Comparison of ENCODE assay signal across 19 mouse cellular contexts in the genomic region with DNA sequence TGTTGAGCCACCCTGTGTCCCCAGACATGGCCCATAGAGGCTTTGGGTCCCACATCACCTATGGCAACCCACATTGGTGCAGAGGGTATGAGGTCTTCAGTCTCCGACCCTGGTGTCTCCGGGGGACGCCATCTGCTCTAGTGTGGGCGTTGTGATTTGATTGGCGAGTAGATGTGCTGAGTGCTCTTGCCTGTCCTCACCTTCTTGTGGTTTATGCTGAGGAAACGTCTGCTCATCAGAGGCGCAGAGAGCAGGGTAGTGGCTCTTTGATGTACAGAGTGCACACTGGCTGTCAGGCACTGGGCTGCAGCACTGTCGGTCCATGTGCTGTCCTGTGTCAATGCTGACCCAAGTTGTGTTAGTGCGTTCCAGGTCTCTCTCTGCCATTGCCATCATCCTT. TPM values are rescaled to one million over a fixed set of nuclear protein-coding genes. Genes with fewer than 3 reads are reported as not detected.
DNase-seq lines count a peak whose midpoint lies in the region; ATAC-seq and TF ChIP-seq lines count a peak whose summit lies in the region.
"Had no signal": no experiment of that assay in that cellular context is flagged by ENCODE, and none has a peak within 500 bp of the region (broad histone marks: within the 10 kb centered on the region; RNA-seq: fewer than 3 reads in every experiment).

No protein-coding gene starts in this region.

- no peak overlapping the region for H3K4me2 ChIP-seq in kidney, postnatal 0 days (ENCODE audit: low read length)
- H3K4me2 ChIP-seq: embryonic facial prominence, embryonic 15.5 days; limb, embryonic 13.5 days had no signal

- H3K36me3 ChIP-seq in kidney, postnatal 0 days (ENCODE audit: insufficient read depth, low read length), result peaks cover 3% of the 10 kb centered on the region; the same call in 1 of the 2 replicates

- TF ChIP-seq CTCF in gastrocnemius, adult 2 months (IDR thresholded peaks at IDR 0.05), result no peak
- no peak for TF ChIP-seq CTCF in kidney, postnatal 0 days (IDR thresholded peaks at IDR 0.05; ENCODE audit: low read depth)

- ATAC-seq in kidney, postnatal 0 days (replicated peaks; ENCODE audit: low FRiP score, low read depth), result no peak
- ATAC-seq: forebrain, embryonic 14.5 days; intestine, embryonic 16.5 days; liver, postnatal 0 days had no signal

- WGBS in kidney, postnatal 0 days, result 80% methylated on average over 9 of the region's 9 CpGs

- no peak for DNase-seq in gastrocnemius, adult 2 months
- no peak for DNase-seq in gastrocnemius, postnatal 36 days
- DNase-seq in kidney, postnatal 0 days (ENCODE audit: low spot score), result no peak
- no peak for DNase-seq in kidney, postnatal 25 days
- DNase-seq in CD4-positive helper T cell, adult 2 months (ENCODE audit: low read depth, low spot score), result peak; percentile 66
- peak; percentile 56 for DNase-seq in induced T-regulatory cell, adult 2 months (ENCODE audit: low read depth)
- no peak for DNase-seq in adrenal gland, adult 2 months
- no peak for DNase-seq in c-Kit-positive CD71-positive TER-119-positive erythroid progenitor cells, embryonic 14.5 days (ENCODE audit: low spot score)
- DNase-seq: adrenal gland, adult 8-10 months; cerebellum, adult 9-10 months; kidney, postnatal 4 days; liver, postnatal 0 days; midbrain, embryonic 14.5 days; thymus, postnatal 36 days had no signal

- no peak overlapping the region for H3K4me3 ChIP-seq in gastrocnemius, adult 2 months
- no peak overlapping the region for H3K4me3 ChIP-seq in kidney, postnatal 0 days (replicated peaks; ENCODE audit: low read depth, low read length)
- H3K4me3 ChIP-seq: embryonic facial prominence, embryonic 15.5 days; limb, embryonic 13.5 days had no signal

- H3K27me3 ChIP-seq in kidney, postnatal 0 days (ENCODE audit: insufficient read depth, low read length), result no peaks in the 10 kb centered on the region
- H3K27me3 ChIP-seq: embryonic facial prominence, embryonic 15.5 days; limb, embryonic 13.5 days had no signal

- intact Hi-C loops in gastrocnemius, adult 2 months (cut with DNase I), result loop anchor here (2.0 kb wide), 1 partner anchor 26 kb away; no protein-coding TSS in a partner anchor
- intact Hi-C loops in gastrocnemius, postnatal 36 days (cut with DNase I), result no loop called here

- no peaks in the 10 kb centered on the region for H3K9me3 ChIP-seq in kidney, postnatal 0 days (replicated peaks; ENCODE audit: low read length)
- H3K9me3 ChIP-seq: embryonic facial prominence, embryonic 15.5 days; limb, embryonic 13.5 days had no signal

- H3K27ac ChIP-seq in gastrocnemius, adult 2 months, result peak overlapping the region; percentile 88
- H3K27ac ChIP-seq in kidney, postnatal 0 days, result 0 out of 2 replicates have a peak overlapping the region, but pooled peaks have one; percentile 5
- H3K27ac ChIP-seq: embryonic facial prominence, embryonic 15.5 days; limb, embryonic 13.5 days had no signal

- H3K9ac ChIP-seq in kidney, postnatal 0 days (ENCODE audit: low read depth, low read length), result 0 out of 2 replicates have a peak overlapping the region, but pooled peaks have one; percentile 31
- H3K9ac ChIP-seq: embryonic facial prominence, embryonic 15.5 days; liver, postnatal 0 days had no signal

- H3K4me1 ChIP-seq in kidney, postnatal 0 days (replicated peaks; ENCODE audit: insufficient read depth, low read length), result peaks cover 31% of the 10 kb centered on the region; the same call in 1 of the 2 replicates

RNA-seq across cellular contexts. Expression of a gene that starts 6.3 kb away (rescaled TPM):
- total RNA-seq in gastrocnemius, adult 2 months (2021), result 100 to 1,000 TPM; 101 to 105 TPM
- total RNA-seq in gastrocnemius, postnatal 36 days (2021), result 10 to 100 TPM; 84.0 to 90.0 TPM
- 137 and 139 TPM in 2 replicates for polyA plus RNA-seq in kidney, postnatal 0 days (2015; fragmentation: Nextera tagmentation; extraction: Ambion mirVana)
- 100 to 1,000 TPM; 110 to 133 TPM for total RNA-seq in adrenal gland, adult 2 months (2021)
- 241 and 255 TPM in 2 replicates for polyA plus RNA-seq in adrenal gland, adult 2 months (2012; rRNA removed)

RNA-seq across cellular contexts. Expression of a gene that starts 23.1 kb away (rescaled TPM):
- under 1 TPM; 0.28 to 0.38 TPM for total RNA-seq in gastrocnemius, adult 2 months (2021)
- total RNA-seq in gastrocnemius, postnatal 36 days (2021), result under 1 TPM; 0.25 to 0.26 TPM
- polyA plus RNA-seq in kidney, postnatal 0 days (2015; fragmentation: Nextera tagmentation; extraction: Ambion mirVana), result 1.4 TPM in 2 replicates
- total RNA-seq in adrenal gland, adult 2 months (2021), result 1 to 10 TPM; 1.3 to 1.4 TPM
- polyA plus RNA-seq in adrenal gland, adult 2 months (2012; rRNA removed), result 2.2 and 2.3 TPM in 2 replicates
- total RNA-seq: granulocyte monocyte progenitor cell, adult 5-6 weeks had no signal

RNA-seq across cellular contexts. Expression of a gene that starts 26.2 kb away (rescaled TPM):
- total RNA-seq in gastrocnemius, adult 2 months (2021), result under 1 TPM; 0.48 to 0.89 TPM
- under 1 TPM; 0.52 to 0.99 TPM for total RNA-seq in gastrocnemius, postnatal 36 days (2021)
- polyA plus RNA-seq in kidney, postnatal 0 days (2015; fragmentation: Nextera tagmentation; extraction: Ambion mirVana), result 5.0 and 6.1 TPM in 2 replicates
- 1 to 10 TPM; 2.0 to 4.0 TPM for total RNA-seq in adrenal gland, adult 2 months (2021)
- polyA plus RNA-seq in adrenal gland, adult 2 months (2012; rRNA removed), result 31.5 and 33.0 TPM in 2 replicates

RNA-seq across cellular contexts. Expression of a gene that starts 26.3 kb away (rescaled TPM):
- 10 to 100 TPM; 17.0 to 17.5 TPM for total RNA-seq in gastrocnemius, adult 2 months (2021)
- 10 to 100 TPM; 14.5 to 14.8 TPM for total RNA-seq in gastrocnemius, postnatal 36 days (2021)
- polyA plus RNA-seq in kidney, postnatal 0 days (2015; fragmentation: Nextera tagmentation; extraction: Ambion mirVana), result 80.7 and 87.2 TPM in 2 replicates
- 10 to 100 TPM; 55.9 to 68.7 TPM for total RNA-seq in adrenal gland, adult 2 months (2021)
- 161 and 190 TPM in 2 replicates for polyA plus RNA-seq in adrenal gland, adult 2 months (2012; rRNA removed)

RNA-seq across cellular contexts. Expression of a gene that starts 27.9 kb away (rescaled TPM):
- total RNA-seq in gastrocnemius, adult 2 months (2021), result 10 to 100 TPM; 34.7 to 40.0 TPM
- total RNA-seq in gastrocnemius, postnatal 36 days (2021), result 10 to 100 TPM; 32.1 to 33.5 TPM
- 62.7 and 64.5 TPM in 2 replicates for polyA plus RNA-seq in kidney, postnatal 0 days (2015; fragmentation: Nextera tagmentation; extraction: Ambion mirVana)
- total RNA-seq in adrenal gland, adult 2 months (2021), result 10 to 100 TPM; 54.1 to 73.9 TPM
- 165 and 166 TPM in 2 replicates for polyA plus RNA-seq in adrenal gland, adult 2 months (2012; rRNA removed)

Comparison
In these comparisons a context has a peak if more than half of its experiments do, and no peak if none do; other contexts are left out.
1. DNase-seq: peak in CD4-positive helper T cell, adult 2 months (single experiment) and induced T-regulatory cell, adult 2 months (single experiment); none in gastrocnemius, adult 2 months (single experiment), gastrocnemius, postnatal 36 days (0 of 2), kidney, postnatal 0 days (single experiment), kidney, postnatal 25 days (0 of 2), adrenal gland, adult 2 months (single experiment) and c-Kit-positive CD71-positive TER-119-positive erythroid progenitor cells, embryonic 14.5 days (single experiment).